Mouse (Mus musculus) CD4-positive helper T cell, adult 2 months (primary cell): ENCODE results near the gene Mptx2.
"Not testable (repeated sequence)": the region's sequence is repeated elsewhere in the genome, so short reads cannot be mapped to it uniquely, and the experiment has no call there.

Experiments
- DNase-seq: peaks from one replicate; pipeline ENCODE4 v3.0.0-alpha.2; 2012; ENCODE audit warnings: low read depth, missing footprints, low spot score

Mptx2 gene

DNA sequence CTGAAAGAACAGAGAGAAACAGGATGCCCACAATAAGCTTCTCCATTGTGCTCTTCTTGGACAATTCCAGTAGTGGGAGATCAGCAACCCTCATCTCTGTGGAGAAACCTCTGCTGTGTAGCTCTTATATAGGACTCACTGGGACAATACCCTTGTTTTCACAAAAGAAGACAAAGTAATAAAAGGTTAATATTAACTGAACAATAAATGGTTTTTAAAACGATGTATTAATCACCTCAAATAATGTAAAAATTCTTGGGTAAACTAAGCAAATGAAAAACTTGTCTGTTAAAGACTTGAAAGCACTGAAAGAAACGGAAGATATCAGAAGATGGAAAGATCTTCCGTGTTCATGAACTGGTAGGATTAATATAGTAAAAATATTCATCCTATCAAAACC lies at the start of gene Mptx2:
Mptx2 (minus strand) TSS at position 101 of the 400 bp plus-strand sequence.
- DNase-seq: no peak

DNA sequence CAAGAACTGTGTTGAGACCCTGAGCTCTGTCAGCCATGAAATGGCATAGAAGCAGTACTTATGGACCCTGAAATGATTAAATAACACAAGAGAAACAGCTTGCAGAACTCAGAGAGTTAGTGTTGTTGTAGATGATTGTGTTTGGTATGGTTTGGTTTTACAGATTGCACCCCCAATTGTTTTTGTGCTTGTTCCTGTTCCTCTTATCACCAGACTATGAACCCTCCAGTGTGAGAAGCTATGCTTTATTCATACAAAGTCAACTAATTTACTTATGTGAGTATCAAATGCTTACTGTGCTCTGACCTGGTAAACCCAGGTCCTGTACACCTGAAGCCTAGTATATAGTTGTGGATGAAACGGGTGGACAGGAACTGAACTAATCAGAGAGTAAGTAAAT lies 49.0 kb upstream of the Mptx2 start:
- DNase-seq: no peak

DNA sequence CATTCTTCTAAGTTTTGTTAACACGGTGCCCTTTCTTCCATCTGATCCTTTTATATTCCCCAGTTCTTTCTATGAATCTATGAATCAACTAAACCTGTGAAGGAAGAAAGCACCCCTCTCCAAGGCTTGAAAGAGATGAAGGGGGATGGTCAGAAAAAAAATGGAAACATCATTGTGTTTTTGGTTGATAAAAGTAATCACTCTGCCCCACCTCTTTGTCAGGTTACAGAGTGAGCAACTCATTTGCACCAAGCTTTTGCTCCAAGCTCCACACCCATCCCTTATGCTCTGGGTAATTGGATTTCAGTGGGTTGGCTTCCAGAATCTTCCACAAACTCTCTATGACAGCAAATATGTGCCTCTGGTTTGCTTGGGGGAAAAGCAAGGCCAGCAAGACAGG lies 47.8 kb upstream of the Mptx2 start:
- no peak for DNase-seq

DNA sequence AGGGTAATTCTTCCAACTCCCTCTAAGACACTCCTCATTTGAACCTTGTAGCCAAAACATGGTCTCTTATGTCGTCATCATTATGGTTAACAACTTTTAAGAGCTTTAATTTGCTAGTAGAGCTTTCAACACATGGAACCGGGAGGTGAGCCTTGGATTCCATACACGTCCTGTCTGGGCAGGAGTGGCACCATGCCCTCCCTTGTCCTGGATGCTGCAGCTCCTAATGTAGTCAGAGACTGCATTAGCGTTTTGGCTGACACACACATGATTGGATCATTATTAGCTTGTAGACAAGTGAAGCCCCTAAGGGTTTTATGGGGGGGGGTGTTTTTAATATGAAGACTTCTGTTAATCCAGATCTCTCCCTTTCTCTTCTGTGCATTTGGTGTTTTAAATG lies 47.4 kb upstream of the Mptx2 start:
- no peak for DNase-seq

DNA sequence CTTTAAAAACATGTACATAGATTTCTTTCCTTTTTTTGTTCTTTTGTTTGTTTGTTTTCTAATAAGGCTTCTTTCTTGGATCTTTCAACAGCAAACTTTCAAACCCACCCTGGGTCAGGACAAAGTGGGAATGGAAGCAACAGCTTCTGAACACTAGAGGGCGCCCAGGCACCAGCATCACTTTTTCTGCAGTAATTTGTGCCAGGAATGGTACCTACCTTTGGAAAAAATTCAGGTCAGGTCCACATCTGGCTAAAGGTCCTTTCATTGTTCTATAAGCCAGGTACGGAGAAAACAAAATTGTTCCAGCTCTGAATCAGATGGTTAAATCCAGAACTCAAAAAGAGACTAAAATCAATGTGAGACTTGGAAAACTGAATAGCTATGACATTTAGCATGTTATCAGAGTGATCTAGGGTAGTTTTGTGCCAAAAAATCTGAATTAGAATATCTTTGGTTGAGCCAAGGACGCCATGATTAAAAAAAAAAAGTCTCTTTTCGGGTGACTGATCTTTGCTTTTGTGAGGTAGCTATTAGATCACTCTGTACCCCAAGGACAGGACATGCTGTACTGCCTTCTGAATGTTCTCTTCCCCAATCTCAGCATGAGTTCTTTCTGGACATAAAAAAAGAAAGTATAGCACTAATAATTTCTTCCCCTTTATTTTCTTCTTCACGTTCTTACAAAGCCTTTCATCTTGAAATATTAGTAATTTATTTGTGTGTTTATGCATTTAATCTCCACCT lies 46.4 kb upstream of the Mptx2 start:
- DNase-seq: no peak

DNA sequence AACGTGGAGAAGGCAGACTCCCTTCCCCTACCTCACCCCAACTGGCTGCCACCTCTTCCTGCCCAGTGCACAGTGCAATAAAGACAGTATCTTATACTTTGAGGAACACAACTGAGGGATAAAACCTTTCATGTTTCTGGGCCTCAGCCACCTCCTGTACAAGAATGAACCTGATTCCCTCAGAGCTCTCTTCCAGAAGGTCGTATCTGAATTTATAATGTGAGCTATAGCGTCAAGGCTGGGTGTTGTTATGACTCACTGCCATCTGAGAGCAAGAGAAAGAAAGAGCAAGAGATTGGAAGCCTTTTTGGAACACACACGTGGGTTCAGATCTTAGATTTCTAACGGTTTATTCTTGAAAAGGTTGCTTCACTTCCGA lies 44.7 kb upstream of the Mptx2 start:
- no peak for DNase-seq

DNA sequence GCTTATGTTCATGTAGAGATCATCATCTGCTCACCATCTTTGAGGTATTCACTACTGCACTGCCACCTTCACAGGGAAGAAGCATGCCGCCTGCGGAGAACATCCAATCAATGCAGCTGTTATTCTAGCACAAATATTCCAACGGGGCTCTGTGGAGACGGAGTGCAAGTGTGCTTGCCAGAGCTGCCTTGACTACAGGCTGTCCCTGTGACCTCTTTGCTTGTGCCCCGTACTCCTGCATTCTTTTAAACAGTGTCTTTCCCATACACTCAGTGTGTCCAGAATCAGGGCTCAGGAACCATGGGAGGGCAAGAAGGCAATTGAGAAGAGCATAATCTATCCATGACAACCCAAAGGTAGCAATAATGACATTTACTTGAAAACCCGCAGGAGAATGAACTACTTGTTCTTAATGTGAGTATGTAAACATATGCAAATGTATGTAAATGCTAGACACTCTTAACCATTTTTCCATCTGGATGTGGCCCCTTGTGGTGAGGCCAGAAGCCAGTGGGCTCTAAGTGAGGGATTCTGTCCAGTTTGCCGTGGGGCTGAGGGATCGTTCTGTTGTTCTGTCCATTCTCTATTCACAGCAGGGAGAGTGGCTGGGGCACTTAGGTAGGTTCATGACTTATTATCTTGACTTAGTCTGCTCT lies 44.1 kb upstream of the Mptx2 start:
- DNase-seq: no peak

DNA sequence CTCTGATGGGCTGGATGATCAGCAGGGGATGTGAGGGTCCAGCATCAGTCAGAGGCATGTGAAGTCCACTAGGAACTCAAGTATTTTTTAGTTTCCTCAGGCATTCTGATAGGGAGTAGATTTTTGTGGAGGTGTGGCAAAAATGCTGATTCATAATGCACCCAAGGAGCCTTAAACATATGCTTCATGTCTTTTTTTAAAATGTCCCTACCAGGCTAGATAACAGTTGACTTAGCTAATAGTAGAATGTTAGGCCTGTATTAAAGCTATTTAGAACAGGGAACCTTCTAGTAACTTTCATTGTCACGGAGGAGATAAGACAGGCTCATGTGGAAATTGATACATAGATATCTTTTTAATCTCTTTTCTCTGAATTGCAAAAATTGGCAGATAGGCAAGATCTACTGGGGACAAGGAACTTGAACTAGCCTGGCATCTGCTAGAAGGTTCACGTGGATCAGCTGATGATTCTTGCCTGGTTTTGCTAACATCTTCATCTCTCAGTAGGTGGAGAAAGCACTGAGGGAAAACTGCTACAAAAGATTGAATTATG lies 40.4 kb upstream of the Mptx2 start:
- no peak for DNase-seq

DNA sequence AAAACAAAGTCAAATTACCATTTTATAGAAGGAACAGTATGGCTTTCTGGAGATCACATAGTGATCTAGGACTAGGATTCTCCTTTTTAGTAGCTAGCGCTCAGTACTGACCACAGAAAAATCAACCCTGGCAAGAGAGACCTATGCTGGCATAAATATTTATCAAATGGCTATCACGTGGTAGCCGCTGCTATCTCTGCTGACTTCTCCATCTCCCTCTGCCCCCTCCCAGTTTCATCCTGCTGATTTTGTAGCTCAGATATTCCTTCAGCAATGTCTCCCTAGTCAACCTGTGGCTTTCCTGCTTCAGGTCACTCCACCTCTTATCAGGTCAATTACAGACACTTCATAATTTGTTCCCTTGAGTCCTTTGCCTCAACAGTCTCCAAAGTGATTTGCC lies 38.1 kb upstream of the Mptx2 start:
- DNase-seq: no peak

DNA sequence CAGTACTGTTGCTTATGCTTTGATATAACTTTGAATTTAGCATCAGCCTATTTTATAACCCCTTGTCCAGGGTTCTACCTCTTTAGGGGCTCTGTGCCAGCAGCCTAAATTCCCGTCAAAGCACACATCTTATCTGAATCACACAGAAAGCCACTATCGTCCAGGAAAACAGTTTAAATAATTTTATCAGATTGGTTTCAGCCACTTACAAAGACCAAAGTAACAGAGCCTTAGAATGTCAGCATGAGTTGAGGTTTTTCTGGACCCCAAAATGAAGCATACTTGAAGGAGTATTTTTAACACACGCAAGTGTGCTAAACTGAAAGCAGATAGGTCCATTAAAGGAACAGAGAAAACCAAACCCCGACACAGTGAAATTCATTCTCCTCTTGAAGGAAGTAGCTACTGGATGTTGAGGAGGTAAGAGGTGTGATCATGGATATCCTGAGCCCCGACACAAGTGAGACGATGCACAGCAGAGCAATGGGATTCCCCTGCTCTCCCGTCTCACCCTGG lies 36.0 kb upstream of the Mptx2 start:
- DNase-seq: not testable (repeated sequence)

DNA sequence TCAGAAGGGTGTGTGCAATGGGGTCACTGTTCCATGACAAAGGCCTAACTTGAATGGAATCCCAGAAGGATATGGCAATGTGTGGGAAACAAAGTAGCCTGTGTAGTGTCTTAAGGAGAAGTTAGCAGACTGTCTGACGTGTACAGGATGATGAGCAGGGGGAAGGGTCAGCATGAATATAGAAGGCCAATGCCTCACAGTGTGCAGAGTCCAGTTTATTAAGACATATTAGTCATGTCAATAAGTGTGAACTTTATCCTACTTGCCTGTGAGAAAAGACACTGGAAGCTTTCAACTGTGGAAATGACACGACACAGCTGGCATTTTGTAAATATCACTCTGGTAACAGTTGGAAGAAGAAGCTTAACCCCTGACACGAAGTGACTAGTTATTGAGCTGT lies 25.2 kb upstream of the Mptx2 start:
- not testable (repeated sequence) for DNase-seq

DNA sequence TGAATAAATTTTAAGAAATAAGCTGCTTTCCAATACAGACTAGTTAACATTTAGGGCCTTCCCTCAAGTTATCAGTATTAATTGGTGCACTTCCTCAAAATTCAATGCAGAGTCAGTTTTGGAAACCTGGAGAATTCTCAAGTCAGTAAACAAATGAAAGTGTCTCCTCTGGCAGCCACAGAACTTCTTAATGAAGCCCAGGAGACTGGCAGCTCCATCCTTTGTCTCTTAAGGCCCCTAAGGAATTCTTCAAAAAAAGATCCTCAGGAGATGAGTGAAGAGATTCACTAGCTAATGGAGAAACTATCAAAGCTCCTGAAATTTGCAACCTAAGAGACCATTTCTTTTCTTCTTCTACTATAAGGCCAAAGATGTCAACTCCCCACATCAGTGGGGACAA lies 11.9 kb downstream of the Mptx2 start, which contains the start of gene Olfr418:
Olfr418 (plus strand) TSS at position 301 of the 400 bp plus-strand sequence.
- DNase-seq: no peak

DNA sequence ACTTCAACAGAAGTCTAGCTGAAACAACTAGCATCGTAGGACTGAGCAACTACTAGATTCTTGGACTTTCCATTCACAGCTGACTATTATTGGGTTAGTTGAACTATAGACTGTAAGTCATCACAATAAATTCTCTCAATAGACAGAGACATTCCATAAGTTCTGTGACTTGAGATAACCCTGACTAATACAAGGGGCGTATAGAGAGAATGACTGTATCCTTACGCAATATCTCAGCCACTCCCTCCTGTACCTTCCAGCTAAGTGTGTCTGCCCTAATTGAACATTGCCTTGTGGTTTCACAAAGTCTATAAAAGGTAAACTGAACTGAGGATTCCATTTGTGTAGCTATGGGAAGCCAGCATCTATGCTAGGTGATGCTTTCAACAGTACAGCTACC lies 27.7 kb downstream of the Mptx2 start:
- DNase-seq: no peak

DNA sequence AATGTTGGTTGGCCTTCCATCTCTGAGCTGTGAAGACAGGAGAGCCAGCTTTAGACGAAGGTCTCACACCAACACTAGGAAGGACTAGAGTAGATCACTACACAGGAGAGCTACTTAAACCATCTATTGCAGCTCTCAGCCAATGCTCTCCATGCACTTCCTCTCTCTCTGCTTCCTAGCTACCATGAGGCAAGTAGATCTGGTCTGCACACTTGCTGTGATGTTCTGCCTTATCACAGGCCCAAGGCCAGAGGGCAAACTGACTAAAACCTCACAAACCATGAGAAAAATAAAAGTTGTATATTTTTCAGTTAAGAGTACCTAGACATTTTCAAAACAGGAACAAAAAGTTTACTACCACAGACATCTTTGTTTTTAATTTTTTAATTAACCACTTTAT lies 40.6 kb downstream of the Mptx2 start:
- not testable (repeated sequence) for DNase-seq

DNA sequence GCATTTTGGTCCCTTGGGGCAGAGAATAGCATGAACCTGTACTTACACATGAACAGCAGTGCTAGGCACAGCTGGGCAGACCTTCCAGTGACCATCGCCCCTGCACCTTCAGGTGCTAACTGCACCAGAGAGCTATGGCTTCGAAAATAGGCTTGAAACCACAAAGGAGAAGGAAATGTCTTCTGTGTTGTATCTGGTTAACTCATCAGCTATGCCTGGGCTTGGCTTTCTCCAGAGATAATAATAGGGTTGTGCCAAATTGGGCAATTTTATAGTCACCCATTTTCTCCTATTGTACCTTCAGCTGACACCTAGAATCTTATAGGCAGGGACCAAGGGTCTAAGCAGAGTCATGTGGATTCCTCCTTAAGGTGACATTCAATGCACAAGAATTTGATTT lies 50.5 kb downstream of the Mptx2 start, which contains the start of gene Fcer1a:
Fcer1a (minus strand) TSS at position 134 of the 400 bp plus-strand sequence.
- no peak for DNase-seq
